Mouse (Mus musculus) neural tube, embryonic 15.5 days (tissue): ENCODE measurements around the gene Glmn. TPM values are rescaled to one million over a fixed set of nuclear protein-coding genes. Genes with fewer than 3 reads are reported as not detected.

Experiments
- ATAC-seq: fragments of 200-750 bp; cut with Nextera tagmentation; 2 replicates; pipeline ENCODE4 v1.8.0; 2017; ENCODE audit warnings: mild to moderate bottlenecking, moderate TSS enrichment, moderate library complexity; ENCODE audit not compliant: low FRiP score
- H3K27ac ChIP-seq: fragments of 300-500 bp; sonication (generic); replicated peaks from 2 replicates; pipeline ENCODE4 v1.5.1; 2015; ENCODE audit warnings: mild to moderate bottlenecking, inconsistent platforms
- H3K27me3 ChIP-seq: fragments of 300-500 bp; sonication (generic); replicated peaks from 2 replicates; pipeline ENCODE4 v1.6.1; 2015; ENCODE audit warnings: inconsistent platforms
- H3K36me3 ChIP-seq: fragments of 300-500 bp; sonication (generic); 2 replicates; pipeline ENCODE4 v1.6.1; 2015; ENCODE audit warnings: inconsistent platforms
- H3K4me1 ChIP-seq: fragments of 300-500 bp; sonication (generic); 2 replicates; pipeline ENCODE4 v1.6.1; 2015; ENCODE audit warnings: inconsistent platforms
- H3K4me2 ChIP-seq: fragments of 300-500 bp; sonication (generic); 2 replicates; pipeline ENCODE4 v1.6.1; 2015; ENCODE audit warnings: inconsistent platforms, mild to moderate bottlenecking, moderate library complexity
- H3K4me3 ChIP-seq: fragments of 300-500 bp; sonication (generic); replicated peaks from 2 replicates; pipeline ENCODE4 v1.5.1; 2015; ENCODE audit warnings: mild to moderate bottlenecking, inconsistent platforms
- H3K9ac ChIP-seq: fragments of 300-500 bp; sonication (generic); replicated peaks from 2 replicates; pipeline ENCODE4 v1.6.1; 2015; ENCODE audit warnings: mild to moderate bottlenecking, inconsistent platforms
- H3K9me3 ChIP-seq: fragments of 300-500 bp; sonication (generic); replicated peaks from 2 replicates; pipeline ENCODE4 v1.6.1; 2016; ENCODE audit warnings: inconsistent platforms
- WGBS: fragments of 180-500 bp; shearing (Covaris S2); methylation state at CpG from one replicate; pipeline ENCODE4 v1.1.7; 2015; ENCODE audit warnings: mixed read lengths; 5-methylcytosine and 5-hydroxymethylcytosine counted together
- polyA plus RNA-seq: library from polyadenylated mRNA; unstranded; fragments of >200 nt; fragmentation: Nextera tagmentation; extraction: Ambion mirVana; gene quantifications from 2 replicates; pipeline ENCODE4 v1.2.1, GENCODE M21; 2015

Gene Glmn
- polyA plus RNA-seq, 1 experiment from 2014 or later, result 37.4 TPM

DNA sequence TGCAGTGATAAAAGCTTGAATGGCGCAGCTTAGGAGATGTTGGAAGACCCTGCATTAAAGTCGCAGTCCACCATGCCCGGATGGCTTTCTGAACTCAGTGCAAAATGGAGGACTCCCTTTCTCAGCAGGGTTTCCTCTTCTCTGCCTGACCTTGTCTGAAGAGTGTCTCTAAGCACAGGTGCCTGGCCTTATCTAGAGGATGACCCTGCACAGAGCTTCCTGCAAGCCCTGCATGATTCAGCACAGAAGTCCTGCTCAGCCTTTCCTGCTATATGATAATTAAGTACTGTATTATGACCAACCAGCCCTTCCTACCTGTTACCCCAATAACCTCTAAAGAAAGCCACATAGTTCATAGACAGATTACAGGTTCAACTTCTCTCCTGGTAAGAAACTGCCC is 82.2 kb downstream of the Glmn start:
- Histone ChIP-seq H3K36me3 (peaks cover 2% of the 10 kb centered on the region), H3K9ac (no peak overlapping the region), H3K4me1 (no peaks in the 10 kb centered on the region), H3K27me3 (no peaks in the 10 kb centered on the region), H3K9me3 (no peaks in the 10 kb centered on the region), H3K4me2 (no peak overlapping the region), H3K27ac (no peak overlapping the region), H3K4me3 (no peak overlapping the region)
- no peak for ATAC-seq
- WGBS, result 93% methylated on average over 3 of the region's 3 CpGs

DNA sequence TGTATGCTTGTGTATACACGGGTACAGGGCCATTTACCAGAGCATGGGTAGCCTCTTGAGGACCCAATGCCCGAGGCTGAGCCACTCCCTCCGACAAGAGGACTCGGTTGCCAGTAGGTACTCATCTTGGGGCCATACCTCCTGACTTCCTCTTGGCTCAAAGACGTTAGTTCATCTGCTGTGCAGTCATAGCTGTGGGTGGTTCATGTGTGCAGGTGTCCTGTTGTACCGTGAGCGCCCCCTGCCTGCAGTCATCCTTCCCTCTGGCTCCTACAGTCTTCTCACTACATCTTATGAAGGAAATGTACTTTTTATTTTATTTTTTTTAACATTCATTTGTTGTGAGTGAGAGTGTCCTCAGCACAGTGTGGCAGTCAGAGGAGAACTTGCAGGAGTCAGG is 84.1 kb downstream of the Glmn start:
- Histone ChIP-seq H3K36me3 (peaks cover 3% of the 10 kb centered on the region), H3K9me3 (no peaks in the 10 kb centered on the region), H3K4me3 (no peak overlapping the region), H3K9ac (no peak overlapping the region), H3K27ac (no peak overlapping the region), H3K27me3 (no peaks in the 10 kb centered on the region), H3K4me1 (no peaks in the 10 kb centered on the region), H3K4me2 (no peak overlapping the region)
- WGBS, result 55% methylated on average over 7 of the region's 7 CpGs
- ATAC-seq, result no peak

- Histone ChIP-seq H3K9ac (no peak overlapping the region), H3K27ac (no peak overlapping the region), H3K4me2 (no peak overlapping the region), H3K4me3 (no peak overlapping the region), H3K4me1 (no peaks in the 10 kb centered on the region), H3K9me3 (no peaks in the 10 kb centered on the region), H3K36me3 (peaks cover 20% of the 10 kb centered on the region), H3K27me3 (no peaks in the 10 kb centered on the region)
- WGBS, result 65% methylated on average over 2 of the region's 2 CpGs
- no peak for ATAC-seq
These were observed 86.4 kb downstream of the Glmn start for GRCm38 (mm10) chr5:107511326-107511725.

GRCm38 (mm10) chr5:107510503-107510902 is 87.2 kb downstream of the Glmn start:
- Histone ChIP-seq H3K4me3 (no peak overlapping the region), H3K36me3 (peaks cover 22% of the 10 kb centered on the region), H3K27me3 (no peaks in the 10 kb centered on the region), H3K4me1 (no peaks in the 10 kb centered on the region), H3K9ac (no peak overlapping the region), H3K27ac (no peak overlapping the region), H3K9me3 (no peaks in the 10 kb centered on the region), H3K4me2 (no peak overlapping the region)
- ATAC-seq, result no peak
- 89% methylated on average over 10 of the region's 10 CpGs for WGBS

DNA sequence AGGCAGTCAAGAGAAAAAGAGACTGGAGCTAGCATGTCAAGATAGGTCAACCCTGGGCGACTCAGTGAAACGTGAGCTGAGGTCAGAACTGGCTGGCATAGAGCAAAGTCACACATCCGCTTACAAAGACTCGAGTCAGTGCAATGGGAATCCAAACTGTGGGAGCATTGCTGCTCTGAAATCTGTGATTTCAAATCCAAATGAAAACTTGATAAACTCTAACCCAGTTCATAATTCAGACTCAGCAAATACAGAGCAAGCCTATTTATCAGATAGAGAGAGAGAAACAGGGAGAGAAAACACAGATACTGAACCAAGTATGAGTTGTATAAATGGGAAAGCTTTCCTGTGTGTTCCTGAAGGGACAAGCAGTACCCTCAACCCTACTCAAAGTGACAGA is 90.4 kb downstream of the Glmn start, which contains the start of gene Gm42669:
Gm42669 (plus strand) TSS at position 301 of the 400 bp plus-strand sequence.
- no peaks in the 10 kb centered on the region for H3K9me3 ChIP-seq
- H3K9ac ChIP-seq, result no peak within 1 kb of the TSS
- no peak within 1 kb of the TSS for H3K27ac ChIP-seq
- no peak within 1 kb of the TSS for H3K4me2 ChIP-seq
- H3K4me1 ChIP-seq, result no peaks in the 10 kb centered on the region
- no peak within 1 kb of the TSS for H3K4me3 ChIP-seq
- no peaks in the 10 kb centered on the region for H3K27me3 ChIP-seq
- H3K36me3 ChIP-seq, result peaks cover 40% of the 10 kb centered on the region
- 88% methylated on average over 4 of the region's 4 CpGs for WGBS
- no peak for ATAC-seq

DNA sequence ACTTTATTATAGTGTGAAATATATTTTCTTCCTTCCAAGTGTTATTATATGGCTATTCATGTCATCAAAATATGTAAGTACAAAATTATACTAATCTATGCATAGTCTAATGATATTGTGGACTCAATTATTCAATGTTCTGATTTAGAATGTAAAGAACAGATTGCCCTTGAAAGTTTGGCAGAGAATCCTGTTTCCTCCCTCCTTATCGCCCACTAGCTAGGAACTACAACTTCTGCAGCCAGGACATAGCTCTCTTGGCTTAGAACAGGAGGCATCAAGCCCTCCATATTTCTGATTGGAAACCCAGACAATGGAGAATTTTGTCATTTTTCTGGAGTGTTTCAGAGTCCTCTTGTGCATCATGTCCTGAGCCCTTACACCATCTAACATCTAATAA is 96.9 kb downstream of the Glmn start:
- WGBS, result 80% methylated on average over 1 of the region's 1 CpGs
- Histone ChIP-seq H3K36me3 (peaks cover 20% of the 10 kb centered on the region), H3K4me2 (no peak overlapping the region), H3K9me3 (no peaks in the 10 kb centered on the region), H3K27ac (no peak overlapping the region), H3K27me3 (no peaks in the 10 kb centered on the region), H3K4me3 (no peak overlapping the region), H3K9ac (no peak overlapping the region), H3K4me1 (peaks cover 9% of the 10 kb centered on the region)
- no peak for ATAC-seq

DNA sequence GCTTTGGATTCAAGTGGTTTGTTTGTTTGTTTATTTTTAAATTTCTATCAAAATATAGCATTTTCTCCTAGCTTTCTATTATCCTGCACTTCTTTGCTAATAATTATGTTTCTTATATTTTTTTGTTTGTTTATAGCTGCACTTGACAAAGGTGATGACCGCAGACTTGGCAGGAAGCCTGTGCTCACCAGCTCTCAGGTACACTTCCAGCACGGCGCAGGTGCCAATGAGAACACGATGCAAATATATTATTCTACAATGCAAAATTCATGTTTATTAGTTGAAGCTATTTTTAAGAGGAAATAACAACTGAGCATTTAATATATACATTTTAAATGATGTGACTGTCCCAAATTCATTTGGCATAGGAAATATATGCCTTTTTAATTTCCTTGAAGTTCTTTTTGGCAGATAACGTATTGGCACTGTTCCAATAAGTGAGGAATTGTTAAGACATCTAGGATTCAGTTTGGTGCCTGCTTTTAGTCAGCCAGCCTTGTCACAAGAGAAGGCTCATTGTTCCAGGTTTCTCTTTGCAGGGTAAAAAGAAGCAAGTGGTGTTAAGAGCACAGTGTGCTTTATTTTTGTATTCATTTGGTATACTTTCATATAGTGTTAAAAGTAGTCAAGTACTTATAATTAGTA is 97.7 kb downstream of the Glmn start:
- no peak for ATAC-seq
- WGBS, result 78% methylated on average over 5 of the region's 5 CpGs
- Histone ChIP-seq H3K9me3 (no peaks in the 10 kb centered on the region), H3K4me3 (no peak overlapping the region), H3K4me2 (no peak overlapping the region), H3K27me3 (no peaks in the 10 kb centered on the region), H3K9ac (no peak overlapping the region), H3K4me1 (peaks cover 9% of the 10 kb centered on the region), H3K36me3 (peaks cover 13% of the 10 kb centered on the region), H3K27ac (no peak overlapping the region)

Other genes starting within 250 kb of the Glmn start
- 3.8 and 5.4 TPM in 2 replicates for gene Ephx4, start 195.2 kb downstream of the Glmn start, polyA plus RNA-seq
- not detected in 2 replicates for gene Lpcat2b, start 166.3 kb downstream of the Glmn start, polyA plus RNA-seq
- 17.8 and 19.5 TPM in 2 replicates for gene Btbd8, start 159.9 kb downstream of the Glmn start, polyA plus RNA-seq
- gene Gm42669, start 90.3 kb downstream of the Glmn start, polyA plus RNA-seq, result 0.37 and 0.72 TPM in 2 replicates
- gene 1700028K03Rik, start 63.2 kb downstream of the Glmn start, polyA plus RNA-seq, result 0.29 and 0.36 TPM in 2 replicates
- gene Rpap2, start 515 bp downstream of the Glmn start, polyA plus RNA-seq, result 21.4 and 25.6 TPM in 2 replicates
- 2.1 TPM in 1 of 2 replicates, not detected in the other for gene Gfi1, start 128.1 kb upstream of the Glmn start, polyA plus RNA-seq
- 0.12 and 0.24 TPM in 2 replicates for gene Ube2d2b, start 232.2 kb upstream of the Glmn start, polyA plus RNA-seq